Mouse (Mus musculus): ENCODE results near the gene Auh. TPM values are rescaled to one million over a fixed set of nuclear protein-coding genes. Genes with fewer than 3 reads are reported as not detected.

The Auh gene
- total and polyA plus RNA-seq, 3 experiments = 14.7 to 19.5 TPM; not detected in 1

DNA sequence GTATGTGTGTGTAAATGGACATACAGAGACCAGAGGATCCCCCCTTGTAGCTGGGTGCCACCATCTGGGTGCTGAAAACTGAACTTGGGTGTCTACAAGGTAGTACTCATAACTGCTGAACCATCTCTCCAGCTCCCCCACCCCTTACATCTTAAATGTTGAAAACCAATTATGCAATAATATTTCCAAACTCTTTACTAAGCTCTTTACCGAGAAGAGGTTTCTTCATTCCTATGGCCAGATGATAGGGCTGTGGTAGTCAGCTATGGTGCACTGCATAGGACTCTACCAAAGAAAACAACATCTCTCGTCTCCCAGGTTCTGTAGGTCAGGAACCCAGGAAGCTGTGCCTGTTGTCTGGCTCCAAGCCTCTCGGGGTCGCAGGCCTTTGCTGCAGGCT is 83.9 kb downstream of the Auh start:
- Histone ChIP-seq H3K9me3 (replicated peaks; ENCODE audit: insufficient read depth, low read length) (no peaks in the 10 kb centered on the region), H3K9ac (ENCODE audit: control insufficient read depth, low read depth, low read length, poor library complexity, severe bottlenecking) (no peak overlapping the region), H3K4me1 (ENCODE audit: control insufficient read depth in 1 of 2, insufficient read depth in 2 of 2, low read length in 2 of 2) (no peaks in the 10 kb centered on the region), H3K27ac (ENCODE audit: control insufficient read depth, low read depth, low read length) (no peak overlapping the region), H3K27me3 (ENCODE audit: control insufficient read depth in 1 of 2, insufficient read depth in 2 of 2, low read length in 2 of 2) (no peaks in the 10 kb centered on the region), H3K4me3 (ENCODE audit: control insufficient read depth in 1 of 2, insufficient read depth in 1 of 2, low read depth in 2 of 2, low read length in 2 of 2) (no peak overlapping the region), H3K36me3 (ENCODE audit: control insufficient read depth in 1 of 2, insufficient read depth in 2 of 2, low read length in 2 of 2) (no peaks in the 10 kb centered on the region), H3K79me2 (ENCODE audit: control insufficient read depth, insufficient read depth, low read length, poor library complexity) (no peaks in the 10 kb centered on the region)
- TF ChIP-seq NELFE (IDR thresholded peaks at IDR 0.05; ENCODE audit: low read depth, low read length) (no peak), ETS1 (IDR thresholded peaks at IDR 0.05; ENCODE audit: low read depth, low read length) (no peak), GATA1 (IDR thresholded peaks at IDR 0.05; ENCODE audit: low read depth, low read length) (no peak), BHLHE40 (IDR thresholded peaks at IDR 0.05; ENCODE audit: borderline replicate concordance, low read depth, low read length) (no peak), KAT2A (conservative IDR thresholded peaks at IDR 0.05; ENCODE audit: low read depth, low read length) (no peak), POLR2AphosphoS5 (IDR thresholded peaks at IDR 0.05; ENCODE audit: borderline replicate concordance, low read depth, low read length) (no peak), TBP (IDR thresholded peaks at IDR 0.05; ENCODE audit: low read depth, low read length) (no peak), ZC3H11A (IDR thresholded peaks at IDR 0.05; ENCODE audit: low read depth, low read length) (no peak), E2F4 (IDR thresholded peaks at IDR 0.05; ENCODE audit: borderline replicate concordance, low read depth, low read length) (no peak), CTCF (IDR thresholded peaks at IDR 0.05 in 2 of 3, conservative IDR thresholded peaks at IDR 0.05 in 1 of 3; ENCODE audit: control insufficient read depth in 1 of 3, insufficient read depth in 1 of 3, low read depth in 2 of 3, low read length in 3 of 3, poor library complexity in 1 of 3, severe bottlenecking in 1 of 3) (no peak), RCOR1 (IDR thresholded peaks at IDR 0.05; ENCODE audit: low read depth, low read length) (no peak), EP300 (IDR thresholded peaks at IDR 0.05; ENCODE audit: low read depth in 1 of 2, low read length in 2 of 2) (no peak), NRF1 (IDR thresholded peaks at IDR 0.05; ENCODE audit: insufficient read depth, low read depth, low read length, poor library complexity, severe bottlenecking) (no peak), UBTF (IDR thresholded peaks at IDR 0.05; ENCODE audit: borderline replicate concordance, insufficient read depth, low read depth, low read length) (no peak), MXI1 (IDR thresholded peaks at IDR 0.05; ENCODE audit: low read depth, low read length) (no peak), POLR2A (IDR thresholded peaks at IDR 0.05; ENCODE audit: control insufficient read depth in 1 of 2, insufficient read depth in 1 of 2, low read depth in 1 of 2, low read length in 2 of 2, poor library complexity in 1 of 2) (no peak), MYB (IDR thresholded peaks at IDR 0.05; ENCODE audit: low read depth, low read length) (no peak), CHD2 (IDR thresholded peaks at IDR 0.05; ENCODE audit: low read length) (no peak), MAX (IDR thresholded peaks at IDR 0.05; ENCODE audit: low read length) (no peak)
- DNase-seq (ENCODE audit: low read depth, low spot score) = no peak

DNA sequence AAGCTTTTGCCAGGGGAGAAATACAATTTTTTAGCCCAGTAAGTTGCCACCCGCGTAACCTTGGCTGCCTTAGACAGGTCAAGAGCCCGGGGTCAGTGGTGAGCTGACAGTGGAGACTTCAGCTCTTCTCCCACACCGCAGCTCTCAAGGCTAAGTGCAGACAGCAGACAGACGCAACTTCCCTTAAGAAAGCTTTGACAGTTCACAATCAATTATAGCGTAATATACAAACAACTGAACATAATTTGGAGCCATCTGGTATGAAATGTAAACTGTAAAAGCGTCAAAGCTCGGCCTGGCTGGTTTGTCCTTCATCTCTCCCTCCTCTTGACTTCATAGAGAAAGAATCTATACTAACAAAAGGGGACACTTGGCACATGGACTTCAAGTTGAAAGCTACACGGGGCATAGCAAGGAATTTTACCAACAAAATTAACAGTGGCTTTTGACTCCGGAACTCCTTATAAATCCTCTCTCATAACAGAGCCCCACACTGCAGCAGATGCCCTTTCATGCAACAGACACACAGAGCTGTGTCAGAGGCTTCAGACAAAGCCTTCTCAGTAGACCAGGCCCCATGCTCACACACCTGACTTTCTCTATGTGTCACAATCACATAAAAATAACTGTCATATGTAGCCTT is 85.8 kb downstream of the Auh start:
- no peak for DNase-seq (ENCODE audit: low read depth, low spot score)
- TF ChIP-seq ETS1 (IDR thresholded peaks at IDR 0.05; ENCODE audit: low read depth, low read length) (no peak), BHLHE40 (IDR thresholded peaks at IDR 0.05; ENCODE audit: borderline replicate concordance, low read depth, low read length) (no peak), MYB (IDR thresholded peaks at IDR 0.05; ENCODE audit: low read depth, low read length) (no peak), SIN3A (IDR thresholded peaks at IDR 0.05; ENCODE audit: low read length) (no peak), TCF12 (IDR thresholded peaks at IDR 0.05; ENCODE audit: low read depth, low read length) (no peak), POLR2A (IDR thresholded peaks at IDR 0.05; ENCODE audit: control insufficient read depth in 1 of 2, insufficient read depth in 1 of 2, low read depth in 1 of 2, low read length in 2 of 2, poor library complexity in 1 of 2) (no peak), MAX (IDR thresholded peaks at IDR 0.05; ENCODE audit: low read length) (no peak), TAL1 (IDR thresholded peaks at IDR 0.05; ENCODE audit: low read length) (no peak), MXI1 (IDR thresholded peaks at IDR 0.05; ENCODE audit: low read depth, low read length) (no peak), USF1 (IDR thresholded peaks at IDR 0.05; ENCODE audit: low read depth, low read length) (no peak), KAT2A (conservative IDR thresholded peaks at IDR 0.05; ENCODE audit: low read depth, low read length) (no peak), ZKSCAN1 (IDR thresholded peaks at IDR 0.05; ENCODE audit: low read depth, low read length) (no peak), RCOR1 (IDR thresholded peaks at IDR 0.05; ENCODE audit: low read depth, low read length) (no peak), MAFK (IDR thresholded peaks at IDR 0.05; ENCODE audit: borderline replicate concordance, low read depth, low read length) (no peak), POLR2AphosphoS5 (IDR thresholded peaks at IDR 0.05; ENCODE audit: borderline replicate concordance, low read depth, low read length) (no peak)
- Histone ChIP-seq H3K27ac (ENCODE audit: control insufficient read depth, low read depth, low read length) (no peak overlapping the region), H3K36me3 (ENCODE audit: control insufficient read depth in 1 of 2, insufficient read depth in 2 of 2, low read length in 2 of 2) (no peaks in the 10 kb centered on the region), H3K9ac (ENCODE audit: control insufficient read depth, low read depth, low read length, poor library complexity, severe bottlenecking) (no peak overlapping the region), H3K79me2 (ENCODE audit: control insufficient read depth, insufficient read depth, low read length, poor library complexity) (no peaks in the 10 kb centered on the region), H3K27me3 (ENCODE audit: control insufficient read depth in 1 of 2, insufficient read depth in 2 of 2, low read length in 2 of 2) (no peaks in the 10 kb centered on the region), H3K4me3 (ENCODE audit: control insufficient read depth in 1 of 2, insufficient read depth in 1 of 2, low read depth in 2 of 2, low read length in 2 of 2) (no peak overlapping the region), H3K4me1 (ENCODE audit: control insufficient read depth in 1 of 2, insufficient read depth in 2 of 2, low read length in 2 of 2) (no peaks in the 10 kb centered on the region), H3K9me3 (replicated peaks; ENCODE audit: insufficient read depth, low read length) (no peaks in the 10 kb centered on the region)
